Mouse (Mus musculus): Measurements from ENCODE around the gene Krtap29-1. TPM values are rescaled to one million over a fixed set of nuclear protein-coding genes. Genes with fewer than 3 reads are reported as not detected.

Krtap29-1 gene
- total and polyA plus RNA-seq, 2 experiments from 2014 or later = not detected

DNA sequence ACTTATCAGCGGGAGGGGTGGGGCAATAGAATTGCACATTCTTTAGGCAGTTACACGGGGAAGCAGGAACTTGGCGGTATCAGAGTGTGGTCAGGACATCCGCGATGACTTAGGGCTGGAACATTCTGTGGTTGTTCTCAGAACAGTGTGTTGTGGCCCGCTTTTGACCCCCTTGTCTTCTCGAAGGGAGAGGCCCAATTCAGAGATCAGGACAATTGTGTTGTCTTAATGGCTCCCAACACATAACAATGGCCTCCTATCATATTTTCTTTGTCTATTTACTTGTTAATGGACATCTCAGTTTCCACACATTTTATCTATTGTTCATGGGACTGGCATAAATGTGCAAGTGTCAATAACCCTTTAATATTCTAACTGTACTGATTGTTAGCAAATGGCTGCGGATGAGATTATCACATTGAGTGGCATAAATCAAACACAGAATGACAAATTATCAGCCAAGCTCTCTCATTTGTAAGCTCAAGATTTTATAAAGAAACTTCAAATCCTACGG is 41.0 kb downstream of the Krtap29-1 start:
- H3K9ac ChIP-seq (replicated peaks; ENCODE audit: low read depth, low read length) = no peak overlapping the region
- H3K27ac ChIP-seq (ENCODE audit: low read depth) = no peak overlapping the region
- no peak overlapping the region for H3K4me3 ChIP-seq (ENCODE audit: low read depth, low read length)
- TF ChIP-seq EP300 (IDR thresholded peaks at IDR 0.05; ENCODE audit: low read depth) = no peak
- no peak for TF ChIP-seq CTCF (IDR thresholded peaks at IDR 0.05; ENCODE audit: low read depth)
- no peak overlapping the region for H3K4me2 ChIP-seq (ENCODE audit: low read depth, low read length)
- ATAC-seq (ENCODE audit: insufficient read depth, low read depth) (no peak), DNase-seq (ENCODE audit: low spot score) (no peak)
- no peaks in the 10 kb centered on the region for H3K4me1 ChIP-seq (ENCODE audit: control insufficient read depth, insufficient read depth)
- no peaks in the 10 kb centered on the region for H3K27me3 ChIP-seq (ENCODE audit: control insufficient read depth, insufficient read depth, low read length)
- 78% methylated on average over 9 of the region's 9 CpGs for WGBS
- H3K9me3 ChIP-seq (replicated peaks; ENCODE audit: control insufficient read depth, low read length) = no peaks in the 10 kb centered on the region
- no peaks in the 10 kb centered on the region for H3K36me3 ChIP-seq (replicated peaks; ENCODE audit: control insufficient read depth, insufficient read depth, low read length)

DNA sequence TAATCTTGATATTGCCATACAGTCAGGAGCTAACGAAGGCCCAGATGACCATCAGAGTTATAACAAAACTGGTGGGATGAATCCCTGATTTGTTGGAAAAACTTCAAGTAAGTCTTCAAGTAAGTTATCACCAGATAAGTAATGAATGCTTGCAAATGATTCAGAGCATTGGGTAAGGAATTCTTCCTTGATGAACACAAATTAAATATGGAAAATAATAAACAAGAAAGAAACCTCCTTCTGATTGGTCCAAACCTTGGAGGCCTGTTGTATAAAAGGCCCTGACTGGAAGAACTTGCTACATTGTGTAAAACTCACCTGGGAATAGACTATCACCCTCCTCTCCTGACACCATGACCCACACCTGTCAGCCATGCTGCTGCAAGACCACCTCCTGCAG is 42.9 kb downstream of the Krtap29-1 start, which contains the start of gene Krtap31-2:
Gene Krtap31-2 (plus strand): TSS at position 301 of the 400 bp plus-strand sequence.
- no peak for ATAC-seq (ENCODE audit: insufficient read depth, low read depth)

More for the DNA sequence above, 42.9 kb downstream of the Krtap29-1 start, which contains the start of gene Krtap31-2:
- H3K27me3 ChIP-seq (ENCODE audit: control insufficient read depth, insufficient read depth, low read length) = no peaks in the 10 kb centered on the region
- no peaks in the 10 kb centered on the region for H3K4me1 ChIP-seq (ENCODE audit: control insufficient read depth, insufficient read depth)
- no peaks in the 10 kb centered on the region for H3K36me3 ChIP-seq (replicated peaks; ENCODE audit: control insufficient read depth, insufficient read depth, low read length)
- H3K9me3 ChIP-seq (replicated peaks; ENCODE audit: control insufficient read depth, low read length) = no peaks in the 10 kb centered on the region
- WGBS = 76% methylated on average over 1 of the region's 1 CpGs
- no peak for DNase-seq (ENCODE audit: low spot score)
- H3K4me2 ChIP-seq (ENCODE audit: low read depth, low read length) = no peak within 1 kb of the TSS
- TF ChIP-seq EP300 (IDR thresholded peaks at IDR 0.05; ENCODE audit: low read depth) = no peak
- TF ChIP-seq CTCF (IDR thresholded peaks at IDR 0.05; ENCODE audit: low read depth) = no peak
- no peak within 1 kb of the TSS for H3K27ac ChIP-seq (ENCODE audit: low read depth)
- no peak within 1 kb of the TSS for H3K9ac ChIP-seq (replicated peaks; ENCODE audit: low read depth, low read length)
- H3K4me3 ChIP-seq (ENCODE audit: low read depth, low read length) = no peak within 1 kb of the TSS

Other genes with a start within 250 kb of the Krtap29-1 start
Only the 30 nearest of the 33 such genes appear.
- not detected in 2 replicates for gene Gm11595, start 206.1 kb downstream of the Krtap29-1 start, total RNA-seq (2014; rRNA removed; ENCODE audit: low replicate concordance)
- not detected in 2 replicates for gene Gm11595, start 206.1 kb downstream of the Krtap29-1 start, polyA plus RNA-seq (2015; fragmentation: Nextera tagmentation; extraction: Ambion mirVana)
- gene Krtap4-8, start 198.3 kb downstream of the Krtap29-1 start, total RNA-seq (2014; rRNA removed; ENCODE audit: low replicate concordance) = not detected in 2 replicates
- not detected in 2 replicates for gene Krtap4-8, start 198.3 kb downstream of the Krtap29-1 start, polyA plus RNA-seq (2015; fragmentation: Nextera tagmentation; extraction: Ambion mirVana)
- not detected in 2 replicates for gene Krtap4-9, start 193.9 kb downstream of the Krtap29-1 start, total RNA-seq (2014; rRNA removed; ENCODE audit: low replicate concordance)
- gene Krtap4-9, start 193.9 kb downstream of the Krtap29-1 start, polyA plus RNA-seq (2015; fragmentation: Nextera tagmentation; extraction: Ambion mirVana) = not detected in 2 replicates
- not detected in 2 replicates for gene Gm11596, start 185.6 kb downstream of the Krtap29-1 start, total RNA-seq (2014; rRNA removed; ENCODE audit: low replicate concordance)
- not detected in 2 replicates for gene Gm11596, start 185.6 kb downstream of the Krtap29-1 start, polyA plus RNA-seq (2015; fragmentation: Nextera tagmentation; extraction: Ambion mirVana)
- not detected in 2 replicates for gene Gm11569, start 180.1 kb downstream of the Krtap29-1 start, total RNA-seq (2014; rRNA removed; ENCODE audit: low replicate concordance)
- not detected in 2 replicates for gene Gm11569, start 180.1 kb downstream of the Krtap29-1 start, polyA plus RNA-seq (2015; fragmentation: Nextera tagmentation; extraction: Ambion mirVana)
- not detected in 2 replicates for gene Gm11554, start 174.6 kb downstream of the Krtap29-1 start, total RNA-seq (2014; rRNA removed; ENCODE audit: low replicate concordance)
- gene Gm11554, start 174.6 kb downstream of the Krtap29-1 start, polyA plus RNA-seq (2015; fragmentation: Nextera tagmentation; extraction: Ambion mirVana) = not detected in 2 replicates
- not detected in 2 replicates for gene Krtap4-13, start 169.2 kb downstream of the Krtap29-1 start, total RNA-seq (2014; rRNA removed; ENCODE audit: low replicate concordance)
- gene Krtap4-13, start 169.2 kb downstream of the Krtap29-1 start, polyA plus RNA-seq (2015; fragmentation: Nextera tagmentation; extraction: Ambion mirVana) = not detected in 2 replicates
- gene Gm11564, start 163.4 kb downstream of the Krtap29-1 start, total RNA-seq (2014; rRNA removed; ENCODE audit: low replicate concordance) = not detected in 2 replicates
- not detected in 2 replicates for gene Gm11564, start 163.4 kb downstream of the Krtap29-1 start, polyA plus RNA-seq (2015; fragmentation: Nextera tagmentation; extraction: Ambion mirVana)
- gene 2300003K06Rik, start 141.0 kb downstream of the Krtap29-1 start, total RNA-seq (2014; rRNA removed; ENCODE audit: low replicate concordance) = not detected in 2 replicates
- not detected in 2 replicates for gene 2300003K06Rik, start 141.0 kb downstream of the Krtap29-1 start, polyA plus RNA-seq (2015; fragmentation: Nextera tagmentation; extraction: Ambion mirVana)
- gene Krtap4-16, start 127.4 kb downstream of the Krtap29-1 start, total RNA-seq (2014; rRNA removed; ENCODE audit: low replicate concordance) = not detected in 2 replicates
- gene Krtap4-16, start 127.4 kb downstream of the Krtap29-1 start, polyA plus RNA-seq (2015; fragmentation: Nextera tagmentation; extraction: Ambion mirVana) = not detected in 2 replicates
- not detected in 2 replicates for gene Gm11568, start 121.1 kb downstream of the Krtap29-1 start, total RNA-seq (2014; rRNA removed; ENCODE audit: low replicate concordance)
- gene Gm11568, start 121.1 kb downstream of the Krtap29-1 start, polyA plus RNA-seq (2015; fragmentation: Nextera tagmentation; extraction: Ambion mirVana) = not detected in 2 replicates
- gene Gm11559, start 114.6 kb downstream of the Krtap29-1 start, total RNA-seq (2014; rRNA removed; ENCODE audit: low replicate concordance) = not detected in 2 replicates
- not detected in 2 replicates for gene Gm11559, start 114.6 kb downstream of the Krtap29-1 start, polyA plus RNA-seq (2015; fragmentation: Nextera tagmentation; extraction: Ambion mirVana)
- gene Krtap9-1, start 105.7 kb downstream of the Krtap29-1 start, total RNA-seq (2014; rRNA removed; ENCODE audit: low replicate concordance) = not detected in 2 replicates
- not detected in 2 replicates for gene Krtap9-1, start 105.7 kb downstream of the Krtap29-1 start, polyA plus RNA-seq (2015; fragmentation: Nextera tagmentation; extraction: Ambion mirVana)
- not detected in 2 replicates for gene Gm11567, start 99.9 kb downstream of the Krtap29-1 start, total RNA-seq (2014; rRNA removed; ENCODE audit: low replicate concordance)
- gene Gm11567, start 99.9 kb downstream of the Krtap29-1 start, polyA plus RNA-seq (2015; fragmentation: Nextera tagmentation; extraction: Ambion mirVana) = not detected in 2 replicates
- not detected in 2 replicates for gene Krtap31-1, start 71.1 kb downstream of the Krtap29-1 start, total RNA-seq (2014; rRNA removed; ENCODE audit: low replicate concordance)
- not detected in 2 replicates for gene Krtap31-1, start 71.1 kb downstream of the Krtap29-1 start, polyA plus RNA-seq (2015; fragmentation: Nextera tagmentation; extraction: Ambion mirVana)
- not detected in 2 replicates for gene Gm11565, start 64.3 kb downstream of the Krtap29-1 start, total RNA-seq (2014; rRNA removed; ENCODE audit: low replicate concordance)
- gene Gm11565, start 64.3 kb downstream of the Krtap29-1 start, polyA plus RNA-seq (2015; fragmentation: Nextera tagmentation; extraction: Ambion mirVana) = not detected in 2 replicates
- gene Krtap31-2, start 42.8 kb downstream of the Krtap29-1 start, total RNA-seq (2014; rRNA removed; ENCODE audit: low replicate concordance) = not detected in 2 replicates
- gene Krtap31-2, start 42.8 kb downstream of the Krtap29-1 start, polyA plus RNA-seq (2015; fragmentation: Nextera tagmentation; extraction: Ambion mirVana) = not detected in 2 replicates
- gene Krtap9-5, start 30.6 kb downstream of the Krtap29-1 start, total RNA-seq (2014; rRNA removed; ENCODE audit: low replicate concordance) = not detected in 2 replicates
- gene Krtap9-5, start 30.6 kb downstream of the Krtap29-1 start, polyA plus RNA-seq (2015; fragmentation: Nextera tagmentation; extraction: Ambion mirVana) = not detected in 2 replicates
- gene Krtap16-1, start 7.5 kb upstream of the Krtap29-1 start, total RNA-seq (2014; rRNA removed; ENCODE audit: low replicate concordance) = not detected in 2 replicates
- not detected in 2 replicates for gene Krtap16-1, start 7.5 kb upstream of the Krtap29-1 start, polyA plus RNA-seq (2015; fragmentation: Nextera tagmentation; extraction: Ambion mirVana)
- gene Krtap17-1, start 14.9 kb upstream of the Krtap29-1 start, total RNA-seq (2014; rRNA removed; ENCODE audit: low replicate concordance) = not detected in 2 replicates
- gene Krtap17-1, start 14.9 kb upstream of the Krtap29-1 start, polyA plus RNA-seq (2015; fragmentation: Nextera tagmentation; extraction: Ambion mirVana) = not detected in 2 replicates
- gene Krt33a, start 37.2 kb upstream of the Krtap29-1 start, total RNA-seq (2014; rRNA removed; ENCODE audit: low replicate concordance) = not detected in 2 replicates
- gene Krt33a, start 37.2 kb upstream of the Krtap29-1 start, polyA plus RNA-seq (2015; fragmentation: Nextera tagmentation; extraction: Ambion mirVana) = not detected in 2 replicates
- gene Krt33b, start 50.8 kb upstream of the Krtap29-1 start, total RNA-seq (2014; rRNA removed; ENCODE audit: low replicate concordance) = not detected in 2 replicates
- not detected in 2 replicates for gene Krt33b, start 50.8 kb upstream of the Krtap29-1 start, polyA plus RNA-seq (2015; fragmentation: Nextera tagmentation; extraction: Ambion mirVana)
- gene Krt34, start 62.5 kb upstream of the Krtap29-1 start, total RNA-seq (2014; rRNA removed; ENCODE audit: low replicate concordance) = not detected in 2 replicates
- gene Krt34, start 62.5 kb upstream of the Krtap29-1 start, polyA plus RNA-seq (2015; fragmentation: Nextera tagmentation; extraction: Ambion mirVana) = not detected in 2 replicates
- not detected in 2 replicates for gene Krt31, start 71.5 kb upstream of the Krtap29-1 start, total RNA-seq (2014; rRNA removed; ENCODE audit: low replicate concordance)
- not detected in 2 replicates for gene Krt31, start 71.5 kb upstream of the Krtap29-1 start, polyA plus RNA-seq (2015; fragmentation: Nextera tagmentation; extraction: Ambion mirVana)
- not detected in 2 replicates for gene Krt32, start 109.2 kb upstream of the Krtap29-1 start, total RNA-seq (2014; rRNA removed; ENCODE audit: low replicate concordance)
- gene Krt32, start 109.2 kb upstream of the Krtap29-1 start, polyA plus RNA-seq (2015; fragmentation: Nextera tagmentation; extraction: Ambion mirVana) = not detected in 2 replicates
- gene Krt35, start 117.2 kb upstream of the Krtap29-1 start, total RNA-seq (2014; rRNA removed; ENCODE audit: low replicate concordance) = not detected in 2 replicates
- not detected in 2 replicates for gene Krt35, start 117.2 kb upstream of the Krtap29-1 start, polyA plus RNA-seq (2015; fragmentation: Nextera tagmentation; extraction: Ambion mirVana)
- gene Krt36, start 126.6 kb upstream of the Krtap29-1 start, total RNA-seq (2014; rRNA removed; ENCODE audit: low replicate concordance) = not detected in 2 replicates
- gene Krt36, start 126.6 kb upstream of the Krtap29-1 start, polyA plus RNA-seq (2015; fragmentation: Nextera tagmentation; extraction: Ambion mirVana) = not detected in 2 replicates
- not detected in 2 replicates for gene Krt13, start 142.5 kb upstream of the Krtap29-1 start, total RNA-seq (2014; rRNA removed; ENCODE audit: low replicate concordance)
- gene Krt13, start 142.5 kb upstream of the Krtap29-1 start, polyA plus RNA-seq (2015; fragmentation: Nextera tagmentation; extraction: Ambion mirVana) = 0.30 TPM in 1 of 2 replicates, not detected in the other
- 0.12 and 8.1 TPM in 2 replicates for gene Krt15, start 156.9 kb upstream of the Krtap29-1 start, total RNA-seq (2014; rRNA removed; ENCODE audit: low replicate concordance)
- gene Krt15, start 156.9 kb upstream of the Krtap29-1 start, polyA plus RNA-seq (2015; fragmentation: Nextera tagmentation; extraction: Ambion mirVana) = 0.40 and 2.8 TPM in 2 replicates
- 22.5 and 52.2 TPM in 2 replicates for gene Krt19, start 169.6 kb upstream of the Krtap29-1 start, total RNA-seq (2014; rRNA removed; ENCODE audit: low replicate concordance)
- gene Krt19, start 169.6 kb upstream of the Krtap29-1 start, polyA plus RNA-seq (2015; fragmentation: Nextera tagmentation; extraction: Ambion mirVana) = 20.6 and 29.3 TPM in 2 replicates